Mouse (Mus musculus): ENCODE data around the gene Npy4r. TPM values are rescaled to one million over a fixed set of nuclear protein-coding genes. Genes with fewer than 3 reads are reported as not detected.

Npy4r gene
- not detected in 2 replicates for polyA plus RNA-seq (2015; fragmentation: Nextera tagmentation; extraction: Ambion mirVana)

DNA sequence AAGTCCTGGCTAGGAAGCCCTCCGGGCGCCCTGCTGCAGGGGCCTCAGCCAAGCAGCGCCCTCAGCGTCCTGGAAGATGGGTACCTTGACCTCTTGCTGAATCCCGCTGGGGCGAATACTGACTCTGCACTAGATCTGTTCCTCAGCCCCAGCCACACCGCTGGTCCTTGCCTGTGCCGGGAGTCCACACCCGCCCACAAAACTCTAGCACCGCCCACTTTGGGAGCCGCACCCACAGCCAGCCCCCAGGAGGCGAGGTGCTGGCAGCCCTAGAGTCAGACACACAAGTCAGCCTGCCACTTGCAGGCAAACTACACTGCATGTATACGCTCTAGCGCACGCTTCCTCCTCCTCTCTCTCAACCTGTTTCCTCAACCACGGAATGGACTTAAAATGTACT, at the start of gene Npy4r:
Gene Npy4r, minus strand, starts transcription at position 148 of the 400 bp plus-strand sequence.

DNA sequence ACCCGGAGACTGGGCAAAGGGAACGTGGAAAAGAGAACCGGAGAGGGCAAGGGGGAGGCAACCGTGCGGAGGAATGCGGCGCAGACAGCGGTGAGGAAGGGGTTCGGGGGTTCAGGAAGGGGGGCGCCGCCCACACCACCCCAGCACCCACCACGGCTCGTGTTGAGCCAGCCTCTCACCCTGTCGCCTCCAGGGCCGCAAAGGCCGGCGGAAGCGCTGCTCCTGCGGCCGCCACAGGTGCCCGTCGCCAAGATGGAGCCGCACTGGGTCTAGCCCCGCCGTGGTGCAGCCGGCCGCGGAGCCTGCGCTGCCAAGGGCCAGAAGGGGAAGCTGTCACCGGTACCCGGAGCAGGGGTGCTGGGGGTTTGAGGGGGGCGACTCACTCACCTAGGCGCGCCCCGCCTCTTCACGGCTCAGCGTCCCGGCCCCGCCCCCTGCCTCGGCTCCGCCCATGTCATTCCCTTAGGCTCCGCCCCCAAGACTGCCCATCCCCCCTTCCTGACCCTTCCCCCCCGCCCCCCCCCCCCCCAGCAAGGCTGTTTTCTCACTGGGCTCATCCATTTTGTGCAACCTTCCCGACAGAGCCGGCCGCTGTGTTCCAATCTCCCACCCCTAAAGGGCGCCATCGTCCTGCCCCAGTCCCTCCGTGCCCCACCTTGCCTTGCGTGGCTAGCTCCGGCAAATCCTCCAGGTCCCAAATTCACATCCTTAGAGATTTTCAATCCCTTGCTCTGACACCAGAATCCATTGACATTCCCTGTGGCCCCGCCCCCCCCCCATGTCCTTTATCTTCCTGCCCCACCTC, 49.1 kb upstream of the Npy4r start, which contains the start of gene Gprin2:
Gene Gprin2, minus strand, starts transcription at position 423 of the 805 bp plus-strand sequence.

DNA sequence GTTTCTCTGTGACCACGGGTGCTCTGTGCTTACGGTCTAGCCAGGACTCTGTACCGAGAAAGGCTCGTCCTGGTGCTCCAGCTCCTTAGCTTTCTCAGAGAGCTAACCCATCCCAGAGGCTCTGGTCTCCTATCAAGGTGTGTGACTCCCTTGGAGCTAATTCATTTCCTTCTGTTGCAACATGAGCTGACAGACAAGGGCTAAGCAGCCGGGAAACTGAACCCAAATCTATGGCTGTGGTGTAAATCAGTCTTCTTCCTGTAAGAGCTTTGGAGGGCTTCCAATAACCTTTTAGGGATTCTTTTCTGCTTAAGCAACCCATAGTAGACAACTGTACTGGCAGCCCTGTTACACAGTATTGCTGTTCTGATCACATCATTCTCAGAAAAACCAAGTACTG, 49.7 kb downstream of the Npy4r start, which contains the start of gene A630023A22Rik:
Gene A630023A22Rik, minus strand, starts transcription at position 154 of the 400 bp plus-strand sequence.

Other genes starting within 250 kb of the Npy4r start
- gene Gdf10, start 228.9 kb downstream of the Npy4r start, polyA plus RNA-seq (2015; fragmentation: Nextera tagmentation; extraction: Ambion mirVana): 1.9 and 2.3 TPM in 2 replicates
- gene Gdf2, start 211.4 kb downstream of the Npy4r start, polyA plus RNA-seq (2015; fragmentation: Nextera tagmentation; extraction: Ambion mirVana): not detected in 2 replicates
- not detected in 2 replicates for gene Rbp3, start 198.5 kb downstream of the Npy4r start, polyA plus RNA-seq (2015; fragmentation: Nextera tagmentation; extraction: Ambion mirVana)
- 0.03 and 0.05 TPM in 2 replicates for gene Zfp488, start 173.7 kb downstream of the Npy4r start, polyA plus RNA-seq (2015; fragmentation: Nextera tagmentation; extraction: Ambion mirVana)
- not detected in 2 replicates for gene Gm30083, start 137.3 kb downstream of the Npy4r start, polyA plus RNA-seq (2015; fragmentation: Nextera tagmentation; extraction: Ambion mirVana)
- gene Gm5460, start 135.7 kb downstream of the Npy4r start, polyA plus RNA-seq (2015; fragmentation: Nextera tagmentation; extraction: Ambion mirVana): 0.06 and 0.40 TPM in 2 replicates
- not detected in 2 replicates for gene Antxrl, start 99.8 kb downstream of the Npy4r start, polyA plus RNA-seq (2015; fragmentation: Nextera tagmentation; extraction: Ambion mirVana)
- 2.4 and 17.8 TPM in 2 replicates for gene Anxa8, start 66.5 kb downstream of the Npy4r start, polyA plus RNA-seq (2015; fragmentation: Nextera tagmentation; extraction: Ambion mirVana)
- gene A630023A22Rik, start 49.7 kb downstream of the Npy4r start, polyA plus RNA-seq (2015; fragmentation: Nextera tagmentation; extraction: Ambion mirVana): not detected in 2 replicates
- 0.22 and 0.27 TPM in 2 replicates for gene Gprin2, start 49.2 kb upstream of the Npy4r start, polyA plus RNA-seq (2015; fragmentation: Nextera tagmentation; extraction: Ambion mirVana)
- 0.71 and 0.97 TPM in 2 replicates for gene Syt15, start 67.1 kb upstream of the Npy4r start, polyA plus RNA-seq (2015; fragmentation: Nextera tagmentation; extraction: Ambion mirVana)
- gene Shld2, start 158.0 kb upstream of the Npy4r start, polyA plus RNA-seq (2015; fragmentation: Nextera tagmentation; extraction: Ambion mirVana): 7.7 and 8.1 TPM in 2 replicates
- 58.0 and 61.5 TPM in 2 replicates for gene Glud1, start 158.2 kb upstream of the Npy4r start, polyA plus RNA-seq (2015; fragmentation: Nextera tagmentation; extraction: Ambion mirVana)
- 36.1 TPM in 1 of 2 replicates, not detected in the other for gene Fam25c, start 202.9 kb upstream of the Npy4r start, polyA plus RNA-seq (2015; fragmentation: Nextera tagmentation; extraction: Ambion mirVana)
- gene Sncg, start 222.3 kb upstream of the Npy4r start, polyA plus RNA-seq (2015; fragmentation: Nextera tagmentation; extraction: Ambion mirVana): 5.3 TPM in 2 replicates
- gene Mmrn2, start 223.0 kb upstream of the Npy4r start, polyA plus RNA-seq (2015; fragmentation: Nextera tagmentation; extraction: Ambion mirVana): 7.2 and 8.5 TPM in 2 replicates

Data from skeletal muscle tissue, postnatal 0 days (tissue).